ENCODE assay signal across 24 mouse cellular contexts in the genomic region with DNA sequence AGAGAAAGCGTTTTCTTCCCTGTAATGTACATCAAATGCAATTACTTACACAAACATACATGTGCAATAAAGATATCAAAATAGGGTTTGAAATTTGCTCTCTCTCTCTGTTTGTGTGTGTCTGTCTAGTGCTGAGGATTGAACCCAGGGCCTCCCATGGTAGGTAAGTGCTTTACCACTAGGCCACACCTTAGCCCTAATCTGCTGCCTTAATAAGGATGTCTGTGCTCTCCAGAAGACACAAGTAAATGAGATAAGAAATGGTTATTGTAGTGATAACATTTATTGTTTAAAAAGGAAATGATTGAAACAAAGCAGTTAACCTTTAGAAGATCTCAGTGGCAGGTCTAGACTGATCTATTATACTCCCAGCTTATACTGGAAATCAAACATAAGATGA. TPM values are rescaled to one million over a fixed set of nuclear protein-coding genes. Genes with fewer than 3 reads are reported as not detected.
DNase-seq lines count a peak whose midpoint lies in the region; ATAC-seq and TF ChIP-seq lines count a peak whose summit lies in the region.
"Had no signal": no experiment of that assay in that cellular context is flagged by ENCODE, and none has a peak within 500 bp of the region (broad histone marks: within the 10 kb centered on the region; RNA-seq: fewer than 3 reads in every experiment).

No protein-coding gene starts in this region.

- H3K9me3 ChIP-seq in heart, postnatal 0 days (replicated peaks; ENCODE audit: control insufficient read depth, low read length) = no peaks in the 10 kb centered on the region
- no peaks in the 10 kb centered on the region for H3K9me3 ChIP-seq in liver, embryonic 13.5 days (replicated peaks)
- no peaks in the 10 kb centered on the region for H3K9me3 ChIP-seq in liver, embryonic 11.5 days (ENCODE audit: control insufficient read depth, low read length)
- no peaks in the 10 kb centered on the region for H3K9me3 ChIP-seq in G1E (replicated peaks)
- H3K9me3 ChIP-seq: forebrain, embryonic 10.5 days; forebrain, embryonic 13.5 days; heart, embryonic 10.5 days; heart, embryonic 13.5 days; hindbrain, embryonic 10.5 days; hindbrain, embryonic 13.5 days had no signal

- no peaks in the 10 kb centered on the region for H3K27me3 ChIP-seq in heart, postnatal 0 days (ENCODE audit: control insufficient read depth, insufficient read depth, low read length)
- no peaks in the 10 kb centered on the region for H3K27me3 ChIP-seq in liver, embryonic 13.5 days
- H3K27me3 ChIP-seq in liver, embryonic 11.5 days (replicated peaks; ENCODE audit: control insufficient read depth, insufficient read depth, low read length) = no peaks in the 10 kb centered on the region
- no peaks in the 10 kb centered on the region for H3K27me3 ChIP-seq in G1E (ENCODE audit: insufficient read depth, low read length)
- H3K27me3 ChIP-seq: forebrain, embryonic 13.5 days; heart, embryonic 13.5 days; hindbrain, embryonic 13.5 days had no signal

- peaks cover 7% of the 10 kb centered on the region; the same call in 1 of the 2 replicates for H3K4me1 ChIP-seq in heart, postnatal 0 days (ENCODE audit: control insufficient read depth, insufficient read depth)
- peaks cover 32% of the 10 kb centered on the region for H3K4me1 ChIP-seq in liver, embryonic 13.5 days (replicated peaks)
- no peaks in the 10 kb centered on the region for H3K4me1 ChIP-seq in liver, embryonic 11.5 days (replicated peaks; ENCODE audit: control insufficient read depth, insufficient read depth, low read length)
- H3K4me1 ChIP-seq in G1E (ENCODE audit: insufficient read depth, low read depth, low read length) = peaks cover 52% of the 10 kb centered on the region
- H3K4me1 ChIP-seq: forebrain, embryonic 10.5 days; forebrain, embryonic 13.5 days; heart, embryonic 10.5 days; hindbrain, embryonic 10.5 days; hindbrain, embryonic 13.5 days had no signal

- intact Hi-C loops in heart, postnatal 10 days (cut with DNase I) = no loop called here

- H3K4me2 ChIP-seq in heart, postnatal 0 days (ENCODE audit: low read depth, low read length) = no peak overlapping the region
- H3K4me2 ChIP-seq in liver, embryonic 13.5 days = no peak overlapping the region
- H3K4me2 ChIP-seq in liver, embryonic 11.5 days = no peak overlapping the region
- H3K4me2 ChIP-seq: forebrain, embryonic 13.5 days; heart, embryonic 13.5 days; hindbrain, embryonic 13.5 days had no signal

- no peak for TF ChIP-seq CTCF in heart, postnatal 0 days (IDR thresholded peaks at IDR 0.05; ENCODE audit: low read depth)
- no peak for TF ChIP-seq CTCF in G1E (IDR thresholded peaks at IDR 0.05; ENCODE audit: low read depth, low read length)

- WGBS in heart, postnatal 0 days = 88% methylated on average over 1 of the region's 1 CpGs
- WGBS in liver, embryonic 13.5 days (ENCODE audit: insufficient replicate concordance) = 75% methylated on average over 1 of the region's 1 CpGs
- whole genome bisulfite sequencing in liver, embryonic 11.5 days = 77% methylated on average over 1 of the region's 1 CpGs

- no peaks in the 10 kb centered on the region for H3K36me3 ChIP-seq in heart, postnatal 0 days (replicated peaks; ENCODE audit: control insufficient read depth, insufficient read depth, low read length)
- no peaks in the 10 kb centered on the region for H3K36me3 ChIP-seq in liver, embryonic 13.5 days
- no peaks in the 10 kb centered on the region for H3K36me3 ChIP-seq in liver, embryonic 11.5 days (ENCODE audit: control insufficient read depth, insufficient read depth, low read length)
- H3K36me3 ChIP-seq in G1E (replicated peaks) = no peaks in the 10 kb centered on the region
- H3K36me3 ChIP-seq: forebrain, embryonic 10.5 days; heart, embryonic 10.5 days; heart, embryonic 13.5 days; hindbrain, embryonic 10.5 days; hindbrain, embryonic 13.5 days had no signal

- no peak for ATAC-seq in heart, postnatal 0 days (ENCODE audit: insufficient read depth, low read depth)
- peak; percentile 58; the same call in 1 of the 2 replicates for ATAC-seq in liver, embryonic 13.5 days (ENCODE audit: low read depth)
- no peak for ATAC-seq in liver, embryonic 11.5 days (replicated peaks; ENCODE audit: low FRiP score)
- peak; percentile 68 for ATAC-seq in G1E (ENCODE audit: extremely low read depth, insufficient number of reproducible peaks, low FRiP score, poor library complexity, severe bottlenecking)
- ATAC-seq: forebrain, embryonic 13.5 days; forebrain, embryonic 16.5 days; hindbrain, embryonic 16.5 days had no signal

- no peak overlapping the region for H3K9ac ChIP-seq in heart, postnatal 0 days (replicated peaks; ENCODE audit: low read depth, low read length)
- no peak overlapping the region for H3K9ac ChIP-seq in liver, embryonic 13.5 days
- H3K9ac ChIP-seq in liver, embryonic 11.5 days (ENCODE audit: low read depth, low read length) = no peak overlapping the region
- H3K9ac ChIP-seq: forebrain, embryonic 13.5 days; heart, embryonic 13.5 days; hindbrain, embryonic 13.5 days had no signal

- no peak for DNase-seq in heart, postnatal 0 days (ENCODE audit: low spot score)
- no peak for DNase-seq in heart, postnatal 10 days
- no peak for DNase-seq in liver, embryonic 13.5 days
- no peak for DNase-seq in liver, embryonic 11.5 days (ENCODE audit: low spot score)
- DNase-seq in G1E (ENCODE audit: low spot score) = no peak
- no peak for DNase-seq in adrenal gland, adult 18-20 months (ENCODE audit: low spot score in 2 of 2)
- DNase-seq: adrenal gland, adult 8-10 months; adrenal gland, postnatal 25 days; cerebellum, adult 11-12 months; cerebellum, adult 9-10 months; cerebellum, postnatal 14 days; gastrocnemius, postnatal 10 days; gastrocnemius, postnatal 36 days; heart, adult 2 months; heart, postnatal 36 days had no signal

- no peak overlapping the region for H3K4me3 ChIP-seq in heart, postnatal 0 days (ENCODE audit: low read depth, low read length)
- H3K4me3 ChIP-seq in liver, embryonic 13.5 days (replicated peaks) = no peak overlapping the region
- no peak overlapping the region for H3K4me3 ChIP-seq in liver, embryonic 11.5 days (ENCODE audit: low read depth, low read length)
- H3K4me3 ChIP-seq in G1E (ENCODE audit: low read depth, low read length) = no peak overlapping the region
- H3K4me3 ChIP-seq: forebrain, embryonic 10.5 days; forebrain, embryonic 13.5 days; heart, adult 2 months; heart, embryonic 10.5 days; heart, embryonic 13.5 days; hindbrain, embryonic 10.5 days; hindbrain, embryonic 13.5 days had no signal

- peak overlapping the region; percentile 15; the same call in 1 of the 2 replicates for H3K27ac ChIP-seq in heart, postnatal 0 days (ENCODE audit: low read depth)
- H3K27ac ChIP-seq in liver, embryonic 13.5 days = no peak overlapping the region
- H3K27ac ChIP-seq in liver, embryonic 11.5 days (ENCODE audit: low read depth, low read length) = no peak overlapping the region
- H3K27ac ChIP-seq: forebrain, embryonic 10.5 days; forebrain, embryonic 13.5 days; heart, adult 2 months; heart, embryonic 10.5 days; heart, embryonic 13.5 days; hindbrain, embryonic 10.5 days; hindbrain, embryonic 13.5 days had no signal

- TF ChIP-seq EP300 in heart, postnatal 0 days (IDR thresholded peaks at IDR 0.05; ENCODE audit: low read depth) = no peak

RNA-seq across cellular contexts. Expression of gene 4930426L09Rik, which starts 18.7 kb away (rescaled TPM):
- 4.1 TPM in 1 of 2 replicates, not detected in the other for total RNA-seq in heart, postnatal 0 days (2014; rRNA removed; ENCODE audit: low replicate concordance)
- polyA plus RNA-seq in heart, postnatal 0 days (2015; fragmentation: Nextera tagmentation; extraction: Ambion mirVana) = 0.08 and 0.36 TPM in 2 replicates
- under 1 TPM; 0.22 to 0.53 TPM for total RNA-seq in heart, postnatal 10 days (2021)
- 0.17 and 0.22 TPM in 2 replicates for polyA plus RNA-seq in liver, embryonic 13.5 days (2015; fragmentation: Nextera tagmentation; extraction: Ambion mirVana)
- polyA plus RNA-seq in liver, embryonic 11.5 days (2014; fragmentation: Nextera tagmentation; extraction: Ambion mirVana) = 0.21 and 0.48 TPM in 2 replicates
- total RNA-seq in G1E (2014; fragmentation: Nextera tagmentation) (8.7 and 13.8 TPM in 2 replicates), G1E (2017) (1.6 and 2.0 TPM in 2 replicates)
- polyA plus RNA-seq in G1E (2012) = 0.23 and 0.36 TPM in 2 replicates
- 1 to 10 TPM in 1 of 2 experiments, under 1 TPM in 1; 0.96 to 1.2 TPM for total RNA-seq in adrenal gland, adult 18-20 months (2021)
- total RNA-seq: gastrocnemius, adult 18-20 months; gastrocnemius, postnatal 36 days; heart, adult 2 months had no signal

RNA-seq across cellular contexts. Expression of gene Pip4k2a, which starts 18.9 kb away (rescaled TPM):
- 1.3 and 2.3 TPM in 2 replicates for total RNA-seq in heart, postnatal 0 days (2014; rRNA removed; ENCODE audit: low replicate concordance)
- 2.7 and 4.3 TPM in 2 replicates for polyA plus RNA-seq in heart, postnatal 0 days (2015; fragmentation: Nextera tagmentation; extraction: Ambion mirVana)
- total RNA-seq in heart, postnatal 10 days (2021) = 10 to 100 TPM in 1 of 2 experiments, 1 to 10 TPM in 1; 8.7 to 10.9 TPM
- 15.8 and 18.8 TPM in 2 replicates for polyA plus RNA-seq in liver, embryonic 13.5 days (2015; fragmentation: Nextera tagmentation; extraction: Ambion mirVana)
- polyA plus RNA-seq in liver, embryonic 11.5 days (2014; fragmentation: Nextera tagmentation; extraction: Ambion mirVana) = 20.1 and 20.5 TPM in 2 replicates
- total RNA-seq in G1E (2014; fragmentation: Nextera tagmentation) = 102 and 173 TPM in 2 replicates
- 56.5 and 72.3 TPM in 2 replicates for total RNA-seq in G1E (2017)
- 21.1 and 33.9 TPM in 2 replicates for polyA plus RNA-seq in G1E (2012)
- total RNA-seq in adrenal gland, adult 18-20 months (2021) = 10 to 100 TPM; 19.4 to 40.7 TPM

Comparison
In these comparisons a context has a peak if more than half of its experiments do, and no peak if none do; other contexts are left out.
1. ATAC-seq: peak in liver, embryonic 13.5 days (single experiment) and G1E (single experiment); none in heart, postnatal 0 days (single experiment) and liver, embryonic 11.5 days (single experiment).